Comparison of ENCODE assay signal across 24 mouse cellular contexts in genomic region chr7:102358124-102358523, GRCm38 (mm10).
"Had no signal": no experiment of that assay in that cellular context is flagged by ENCODE, and none has a peak within 500 bp of the region (broad histone marks: within the 10 kb centered on the region; RNA-seq: fewer than 3 reads in every experiment).

No protein-coding gene starts in this region.

- ATAC-seq: hindbrain, embryonic 16.5 days; inflammation-experienced regulatory T-cells, adult 6 months; intestine, embryonic 15.5 days; intestine, postnatal 0 days had no signal

- H3K36me3 ChIP-seq: heart, embryonic 10.5 days; heart, embryonic 12.5 days; hindbrain, embryonic 10.5 days; hindbrain, embryonic 12.5 days; intestine, embryonic 15.5 days; kidney, embryonic 15.5 days; limb, embryonic 10.5 days; limb, embryonic 12.5 days; liver, embryonic 13.5 days had no signal

- H3K27me3 ChIP-seq: heart, embryonic 12.5 days; hindbrain, embryonic 12.5 days; intestine, embryonic 15.5 days; kidney, embryonic 15.5 days; limb, embryonic 12.5 days; liver, embryonic 13.5 days had no signal

- H3K4me1 ChIP-seq: heart, embryonic 10.5 days; heart, embryonic 12.5 days; hindbrain, embryonic 10.5 days; hindbrain, embryonic 12.5 days; intestine, embryonic 15.5 days; kidney, embryonic 15.5 days; limb, embryonic 10.5 days; limb, embryonic 12.5 days had no signal

- H3K9ac ChIP-seq: heart, embryonic 12.5 days; hindbrain, embryonic 12.5 days; hindbrain, embryonic 14.5 days; intestine, embryonic 15.5 days; kidney, embryonic 15.5 days; limb, embryonic 12.5 days; liver, embryonic 13.5 days had no signal

- H3K4me3 ChIP-seq: heart, embryonic 10.5 days; heart, embryonic 12.5 days; hindbrain, embryonic 10.5 days; hindbrain, embryonic 12.5 days; intestine, embryonic 15.5 days; kidney, embryonic 15.5 days; layer of hippocampus, adult 2 months; left cerebral cortex, adult 2 months; limb, embryonic 10.5 days; limb, embryonic 12.5 days; liver, embryonic 13.5 days had no signal

- DNase-seq: gastrocnemius, postnatal 10 days; gastrocnemius, postnatal 25 days; heart, postnatal 10 days; heart, postnatal 4 days; kidney, adult 18-20 months; kidney, adult 9 months; kidney, postnatal 4 days; liver; liver, embryonic 13.5 days had no signal

- H3K27ac ChIP-seq: heart, embryonic 10.5 days; hindbrain, embryonic 10.5 days; hindbrain, embryonic 12.5 days; hindbrain, embryonic 14.5 days; intestine, embryonic 15.5 days; kidney, embryonic 15.5 days; kidney, postnatal 0 days; layer of hippocampus, adult 2 months; left cerebral cortex, adult 2 months; limb, embryonic 10.5 days; limb, embryonic 12.5 days; liver, embryonic 13.5 days had no signal
